Mouse (Mus musculus): ENCODE measurements around the gene Tcf3.

DNA sequence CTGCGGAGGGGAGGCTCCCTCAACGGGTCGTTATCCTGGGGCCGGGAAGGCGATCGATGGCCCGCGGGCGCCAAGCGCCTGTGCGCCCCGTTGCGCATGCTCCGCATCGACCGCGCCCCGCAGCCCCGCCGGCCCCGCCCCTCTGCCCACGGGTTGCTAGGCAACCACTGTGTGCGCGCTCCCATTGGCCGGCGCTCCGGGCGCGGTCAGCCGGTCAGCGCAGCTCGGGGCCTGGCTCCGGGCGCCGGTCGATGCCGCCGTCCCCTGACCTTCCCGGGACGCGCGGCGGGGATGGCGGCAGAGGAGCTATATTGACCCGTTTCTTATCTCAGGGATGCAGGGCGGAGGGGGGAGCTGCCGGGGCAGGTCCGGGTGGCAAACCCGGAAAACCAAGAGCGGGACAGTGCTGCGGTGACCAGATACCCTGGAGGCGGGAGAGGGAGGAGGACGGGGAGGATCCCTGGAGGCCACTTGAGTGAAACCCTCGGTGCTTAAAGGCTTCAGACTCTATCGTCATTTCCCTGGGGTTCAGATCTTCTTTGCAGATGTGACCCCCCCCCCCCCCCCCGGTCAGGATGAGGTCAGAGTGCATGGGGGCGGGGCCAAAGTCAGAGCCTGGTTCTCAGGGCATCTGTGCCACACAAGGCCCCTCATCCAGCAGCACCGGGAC is 42.0 kb upstream of the Tcf3 start:
- TF ChIP-seq REST (IDR thresholded peaks at IDR 0.05; ENCODE audit: insufficient read depth, insufficient read length): no peak
- TF ChIP-seq E2F4 (IDR thresholded peaks at IDR 0.05; ENCODE audit: insufficient read depth): no peak
- TF ChIP-seq POLR2A (IDR thresholded peaks at IDR 0.05; ENCODE audit: insufficient read length, low read depth): peak; percentile 73
- peak; percentile 79 for TF ChIP-seq POLR2AphosphoS2 (IDR thresholded peaks at IDR 0.05; ENCODE audit: insufficient read length, low read depth)
- no peak for TF ChIP-seq MYOD1 (IDR thresholded peaks at IDR 0.05; ENCODE audit: control insufficient read depth in 1 of 3, insufficient read length in 2 of 3, low read depth in 2 of 3)
- no peak for TF ChIP-seq USF1 (IDR thresholded peaks at IDR 0.05; ENCODE audit: low read depth)
- no peak for TF ChIP-seq TCF12 (IDR thresholded peaks at IDR 0.05; ENCODE audit: insufficient read depth, poor library complexity, severe bottlenecking)
- TF ChIP-seq TCF3 (IDR thresholded peaks at IDR 0.05; ENCODE audit: insufficient read length, low read depth): no peak
- no peak for TF ChIP-seq CEBPB (IDR thresholded peaks at IDR 0.05; ENCODE audit: insufficient read depth, poor library complexity, severe bottlenecking)
